Mouse (Mus musculus) olfactory bulb, adult 2 months (tissue): ENCODE measurements at regions not wholly inside any gene's neighbourhood (a gene's known extent, or its start where the extent isn't known, plus 50 kb on each side); places are given as distances from the start of the nearest gene placed in this dataset.

ENCODE experiments used
- H3K27ac ChIP-seq: fragments of 200-500 bp; 2 replicates; pipeline ENCODE4 v1.5.1; 2012; ENCODE audit warnings: low read depth, low read length; ENCODE audit not compliant: insufficient read depth
- H3K4me1 ChIP-seq: fragments of 200-500 bp; 2 replicates; pipeline ENCODE4 v1.6.1; 2012; ENCODE audit warnings: low read length; ENCODE audit not compliant: control insufficient read depth, insufficient read depth
- H3K4me3 ChIP-seq: fragments of 200-500 bp; 2 replicates; pipeline ENCODE4 v1.5.1; 2012; ENCODE audit warnings: mild to moderate bottlenecking, low read depth, low read length, moderate library complexity; ENCODE audit not compliant: insufficient read depth
- CTCF ChIP-seq: fragments of 200-500 bp; IDR thresholded peaks from 2 replicates; pipeline ENCODE4 v1.5.1; 2012; ENCODE audit warnings: low read depth, mild to moderate bottlenecking, low read length, moderate library complexity; ENCODE audit not compliant: insufficient read depth
- POLR2A ChIP-seq: fragments of 200-500 bp; IDR thresholded peaks from 2 replicates; pipeline ENCODE4 v1.6.1; 2012; ENCODE audit warnings: mild to moderate bottlenecking, low read depth, low read length, moderate library complexity; ENCODE audit not compliant: insufficient read depth
- WGBS: fragments of 180-500 bp; shearing (Covaris S2); methylation state at CpG from one replicate; pipeline ENCODE4 v1.1.7; 2018; 5-methylcytosine and 5-hydroxymethylcytosine counted together

- H3K27ac ChIP-seq, result no peak overlapping the region
- 63% methylated on average over 1 of the region's 1 CpGs for WGBS
- TF ChIP-seq CTCF (no peak), POLR2A (no peak)
- H3K4me1 ChIP-seq, result no peaks in the 10 kb centered on the region
- no peak overlapping the region for H3K4me3 ChIP-seq
Observed at GRCm38 (mm10) chr1:45216272-45216671, 95.1 kb upstream of the Col3a1 start.
